Mouse (Mus musculus) C2C12 (cell line): ENCODE results near the gene Auts2. TPM values are rescaled to one million over a fixed set of nuclear protein-coding genes. Genes with fewer than 3 reads are reported as not detected.

Experiments
- H3K27me3 ChIP-seq: one replicate; pipeline ENCODE4 v1.6.1; 2011; ENCODE audit not compliant: control insufficient read depth, insufficient read depth, insufficient read length
- H3K36me3 ChIP-seq: one replicate; pipeline ENCODE4 v1.6.1; 2011; ENCODE audit not compliant: control insufficient read depth, insufficient read depth
- H3K4me3 ChIP-seq: one replicate; pipeline ENCODE4 v1.5.1; 2011; ENCODE audit warnings: mild to moderate bottlenecking, control low read depth; ENCODE audit not compliant: poor library complexity, insufficient read depth, severe bottlenecking
- H3K79me2 ChIP-seq: one replicate; pipeline ENCODE4 v1.6.1; 2011; ENCODE audit not compliant: control insufficient read depth, insufficient read depth
- H3K79me3 ChIP-seq: one replicate; pipeline ENCODE4 v1.6.1; 2011; ENCODE audit warnings: low read depth, control low read depth
- H3ac ChIP-seq: one replicate; pipeline ENCODE3; 2011; ENCODE audit warnings: low read depth; ENCODE audit not compliant: control insufficient read depth, insufficient read length
- CEBPB ChIP-seq: IDR thresholded peaks from one replicate; pipeline ENCODE4 v1.6.1; 2011; ENCODE audit warnings: low read depth, mild to moderate bottlenecking, control low read depth, moderate library complexity
- CTCF ChIP-seq: IDR thresholded peaks from one replicate; pipeline ENCODE4 v1.5.1; 2011; ENCODE audit not compliant: control insufficient read depth, insufficient read depth, insufficient read length
- FOSL1 ChIP-seq: IDR thresholded peaks from one replicate; pipeline ENCODE4 v1.8.0; 2011; ENCODE audit warnings: mild to moderate bottlenecking, low read length; ENCODE audit not compliant: poor library complexity, insufficient read depth, severe bottlenecking
- MAX ChIP-seq: IDR thresholded peaks from one replicate; pipeline ENCODE4 v1.6.1; 2011; ENCODE audit warnings: mild to moderate bottlenecking, control low read depth
- MYOD1 ChIP-seq: IDR thresholded peaks from one replicate; pipeline ENCODE4 v1.6.1; 2011; ENCODE audit warnings: low read depth; ENCODE audit not compliant: control insufficient read depth, insufficient read length
- MYOG ChIP-seq: IDR thresholded peaks from one replicate; pipeline ENCODE4 v1.6.1; 2011; ENCODE audit not compliant: control insufficient read depth, insufficient read length; ENCODE audit errors: extremely low read depth
- USF1 ChIP-seq: IDR thresholded peaks from one replicate; pipeline ENCODE4 v1.6.1; 2011; ENCODE audit warnings: low read depth, mild to moderate bottlenecking, control low read depth, moderate library complexity
- polyA plus RNA-seq: library from polyadenylated mRNA; unstranded; fragments of >200 nt; fragmentation: generic; extraction: Trizol; gene quantifications from one replicate; pipeline ENCODE4 v1.2.1, GENCODE M21; 2012; ENCODE audit warnings: missing spikeins

Gene Auts2
- polyA plus RNA-seq, 1 experiment, result 8.4 TPM

DNA sequence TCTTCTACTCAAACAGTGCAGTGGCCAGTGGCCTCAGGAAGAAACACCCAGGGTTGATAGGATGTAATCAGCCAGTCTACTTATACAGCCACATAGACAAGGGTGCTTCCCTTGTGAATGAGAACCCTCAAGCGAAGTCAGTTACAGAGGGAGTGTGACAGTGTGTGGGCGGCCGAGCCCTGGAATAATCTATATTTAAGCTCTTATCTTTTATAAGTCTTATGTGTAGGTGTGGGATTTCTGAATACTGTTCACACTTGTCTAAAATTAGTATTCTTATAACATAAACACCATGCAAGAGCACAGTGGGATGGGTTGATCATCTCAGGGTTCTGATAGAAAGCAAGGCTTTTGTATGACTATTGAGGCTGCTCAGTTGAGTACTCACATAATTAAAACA is 411.2 kb downstream of the Auts2 start:
- H3K79me3 ChIP-seq, result no peaks in the 10 kb centered on the region
- no peaks in the 10 kb centered on the region for H3K27me3 ChIP-seq
- H3ac ChIP-seq, result no peak overlapping the region
- TF ChIP-seq CTCF, result no peak
- TF ChIP-seq MYOG, result no peak
- no peak for TF ChIP-seq USF1
- TF ChIP-seq CEBPB, result no peak
- H3K36me3 ChIP-seq, result no peaks in the 10 kb centered on the region
- no peak overlapping the region for H3K4me3 ChIP-seq
- H3K79me2 ChIP-seq, result no peaks in the 10 kb centered on the region

DNA sequence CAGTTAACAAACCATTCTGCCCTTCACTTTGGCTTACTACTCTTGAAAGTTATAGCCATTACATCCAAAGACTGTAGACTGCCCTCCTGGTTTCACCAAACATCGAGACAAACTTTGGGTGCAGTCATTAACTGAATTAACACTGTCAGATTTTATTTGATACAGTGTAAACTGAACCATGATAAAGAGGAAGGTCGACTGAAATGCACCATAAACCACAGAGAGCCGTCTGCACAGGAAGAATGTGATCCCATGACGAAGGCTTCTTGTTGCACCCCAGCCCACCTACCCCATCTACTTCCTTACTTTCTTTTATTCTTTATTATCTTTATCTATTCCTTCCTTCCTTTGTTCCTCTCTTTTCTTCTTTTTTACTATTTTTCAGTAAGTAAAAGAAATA is 412.6 kb downstream of the Auts2 start:
- no peak overlapping the region for H3K4me3 ChIP-seq
- H3ac ChIP-seq, result no peak overlapping the region
- no peaks in the 10 kb centered on the region for H3K36me3 ChIP-seq
- TF ChIP-seq MAX (no peak), FOSL1 (no peak), CTCF (no peak), CEBPB (no peak), MYOG (no peak), USF1 (no peak), MYOD1 (no peak)
- H3K79me3 ChIP-seq, result no peaks in the 10 kb centered on the region
- no peaks in the 10 kb centered on the region for H3K79me2 ChIP-seq
- no peaks in the 10 kb centered on the region for H3K27me3 ChIP-seq

- Histone ChIP-seq H3ac (no peak overlapping the region), H3K79me2 (no peaks in the 10 kb centered on the region), H3K4me3 (no peak overlapping the region), H3K79me3 (no peaks in the 10 kb centered on the region), H3K36me3 (no peaks in the 10 kb centered on the region), H3K27me3 (no peaks in the 10 kb centered on the region)
- TF ChIP-seq MAX (no peak), MYOD1 (no peak), FOSL1 (no peak), MYOG (no peak)
Measured at GRCm38 (mm10) chr5:132126626-132127025, 416.5 kb downstream of the Auts2 start.

DNA sequence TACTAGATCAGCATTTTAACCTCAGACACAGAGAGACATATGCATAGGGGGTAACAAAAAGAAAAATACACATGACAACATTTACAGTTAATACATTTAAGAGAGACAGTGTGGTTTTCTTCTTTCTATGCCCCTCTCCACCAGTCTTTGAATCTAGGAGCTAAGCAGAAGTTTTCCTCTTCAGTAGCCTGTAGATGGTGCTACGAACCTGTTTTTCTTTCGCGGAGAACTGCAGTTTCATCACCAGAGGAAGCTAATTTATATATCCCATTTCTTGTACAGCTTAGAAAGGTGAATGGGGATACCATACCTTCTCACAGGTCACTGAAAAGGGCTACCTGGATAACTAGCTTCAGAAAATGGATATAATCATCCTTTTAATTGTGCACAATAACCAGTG is 427.5 kb downstream of the Auts2 start:
- TF ChIP-seq MAX (no peak), USF1 (no peak), CTCF (no peak), FOSL1 (no peak), CEBPB (no peak)
- Histone ChIP-seq H3K79me2 (no peaks in the 10 kb centered on the region), H3K27me3 (no peaks in the 10 kb centered on the region), H3ac (no peak overlapping the region), H3K36me3 (no peaks in the 10 kb centered on the region), H3K79me3 (no peaks in the 10 kb centered on the region), H3K4me3 (no peak overlapping the region)

DNA sequence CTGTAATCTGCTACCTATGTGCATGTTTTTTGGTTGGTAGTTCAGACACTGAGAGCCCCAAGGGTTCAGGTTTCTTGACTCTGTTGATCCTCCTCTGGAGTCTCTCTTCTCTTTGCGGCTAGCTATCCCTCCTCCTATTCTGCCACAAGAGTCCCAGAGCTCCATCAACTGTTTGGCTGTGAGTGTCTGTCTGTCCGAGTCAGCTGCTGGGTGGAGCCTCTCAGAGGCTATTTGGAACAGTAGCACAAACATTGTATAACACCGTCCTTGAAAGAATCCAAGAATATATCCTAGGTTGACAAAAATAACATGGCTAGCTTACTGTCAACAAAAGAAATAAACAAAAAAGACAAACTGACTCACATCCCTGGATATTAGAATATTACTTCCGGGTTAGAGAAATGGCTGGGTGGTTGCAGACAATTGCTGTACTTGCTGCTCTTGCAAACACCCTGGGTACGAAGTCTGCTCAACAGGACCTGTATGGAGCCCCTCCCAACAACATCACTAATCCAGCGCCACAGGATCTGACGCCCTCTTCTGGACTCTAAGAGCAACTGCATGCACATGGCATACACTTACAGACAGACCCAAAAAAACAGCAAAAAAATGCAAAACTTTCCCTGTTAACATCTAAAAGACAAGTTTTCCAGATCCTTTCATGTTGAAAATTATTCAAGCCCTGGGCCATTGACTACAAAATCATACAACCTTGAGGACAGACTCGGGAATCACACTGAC is 428.4 kb downstream of the Auts2 start:
- Histone ChIP-seq H3K79me3 (no peaks in the 10 kb centered on the region), H3ac (no peak overlapping the region), H3K27me3 (no peaks in the 10 kb centered on the region), H3K4me3 (no peak overlapping the region), H3K79me2 (no peaks in the 10 kb centered on the region), H3K36me3 (no peaks in the 10 kb centered on the region)
- TF ChIP-seq CTCF (no peak), MYOD1 (no peak), USF1 (no peak), CEBPB (no peak), MAX (no peak), FOSL1 (no peak)

DNA sequence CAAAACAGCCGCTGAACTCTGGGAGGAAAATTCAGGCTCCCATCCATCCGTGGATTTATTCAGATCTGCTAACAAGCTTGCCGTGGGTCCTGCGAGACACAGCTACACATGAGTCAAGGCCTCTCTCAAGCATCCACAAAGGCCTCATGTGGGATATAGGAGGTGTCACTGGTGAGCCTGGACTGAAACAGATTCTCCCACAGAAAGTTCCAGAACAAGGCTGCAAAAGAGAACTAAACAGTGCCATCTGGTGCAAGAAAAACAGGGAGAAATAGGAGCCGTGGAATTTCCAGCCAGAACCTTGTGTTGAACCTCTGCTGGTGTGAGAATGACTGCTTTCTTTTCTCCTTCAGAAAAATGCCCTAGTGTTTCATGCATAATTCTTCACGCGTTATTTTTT is 429.7 kb downstream of the Auts2 start:
- no peak overlapping the region for H3ac ChIP-seq
- no peaks in the 10 kb centered on the region for H3K79me2 ChIP-seq
- H3K4me3 ChIP-seq, result no peak overlapping the region
- no peaks in the 10 kb centered on the region for H3K27me3 ChIP-seq
- TF ChIP-seq MYOG (no peak), USF1 (no peak), FOSL1 (no peak), MYOD1 (no peak)
- H3K36me3 ChIP-seq, result no peaks in the 10 kb centered on the region
- H3K79me3 ChIP-seq, result no peaks in the 10 kb centered on the region
